Mouse (Mus musculus) midbrain, embryonic 14.5 days (tissue): Measurements from ENCODE around the gene Gm3629. TPM values are rescaled to one million over a fixed set of nuclear protein-coding genes. Genes with fewer than 3 reads are reported as not detected.
A peak's percentile ranks its signal among the peaks of the same experiment; 100 is the strongest.
"Not testable (repeated sequence)": the region's sequence is repeated elsewhere in the genome, so short reads cannot be mapped to it uniquely, and the experiment has no call there.

Experiments used
- ATAC-seq: fragments of 200-750 bp; cut with Nextera tagmentation; 2 replicates; pipeline ENCODE4 v1.8.0; 2017; ENCODE audit warnings: moderate number of reproducible peaks, moderate library complexity; ENCODE audit not compliant: low FRiP score, low TSS enrichment
- DNase-seq: peaks from one replicate; pipeline ENCODE4 v3.0.0-alpha.2; 2015
- H3K27ac ChIP-seq: fragments of 300-500 bp; sonication (generic); replicated peaks from 2 replicates; pipeline ENCODE4 v1.5.1; 2014; ENCODE audit warnings: mild to moderate bottlenecking, low read depth, low read length, moderate library complexity
- H3K27me3 ChIP-seq: fragments of 300-500 bp; sonication (generic); 2 replicates; pipeline ENCODE4 v1.6.1; 2014; ENCODE audit warnings: low read length, control low read depth, mixed read lengths; ENCODE audit not compliant: control insufficient read depth, insufficient read depth
- H3K36me3 ChIP-seq: fragments of 300-500 bp; sonication (generic); 2 replicates; pipeline ENCODE4 v1.6.1; 2014; ENCODE audit warnings: low read length, control low read depth; ENCODE audit not compliant: control insufficient read depth, insufficient read depth
- H3K4me1 ChIP-seq: fragments of 300-500 bp; sonication (generic); 2 replicates; pipeline ENCODE4 v1.6.1; 2014; ENCODE audit warnings: mild to moderate bottlenecking, antibody characterized with exemption, low read length, control low read depth; ENCODE audit not compliant: control insufficient read depth, insufficient read depth
- H3K4me2 ChIP-seq: fragments of 300-500 bp; sonication (generic); 2 replicates; pipeline ENCODE4 v1.6.1; 2014; ENCODE audit warnings: mild to moderate bottlenecking, low read length, moderate library complexity
- H3K4me3 ChIP-seq: fragments of 300-500 bp; sonication (generic); replicated peaks from 2 replicates; pipeline ENCODE4 v1.5.1; 2014; ENCODE audit warnings: low read depth, low read length
- H3K9ac ChIP-seq: fragments of 300-500 bp; sonication (generic); replicated peaks from 2 replicates; pipeline ENCODE4 v1.6.1; 2014; ENCODE audit warnings: mild to moderate bottlenecking, low read length, moderate library complexity
- H3K9me3 ChIP-seq: fragments of 300-500 bp; sonication (generic); 2 replicates; pipeline ENCODE4 v1.6.1; 2016; ENCODE audit warnings: low read length, control low read depth, mixed read lengths; ENCODE audit not compliant: control insufficient read depth
- WGBS: fragments of 180-500 bp; shearing (Covaris S2); extraction: QIAGEN DNeasy Blood & Tissue Kit; methylation state at CpG from one replicate; pipeline ENCODE4 v1.1.7; 2014; 5-methylcytosine and 5-hydroxymethylcytosine counted together
- polyA plus RNA-seq: library from polyadenylated mRNA; unstranded; fragments of >200 nt; fragmentation: Nextera tagmentation; extraction: Ambion mirVana; gene quantifications from 2 replicates; pipeline ENCODE4 v1.2.1, GENCODE M21; 2014

The Gm3629 gene
- 0.97 and 1.4 TPM in 2 replicates for polyA plus RNA-seq

- H3K36me3 ChIP-seq, ATAC-seq, H3K4me1 ChIP-seq, H3K9me3 ChIP-seq, H3K9ac ChIP-seq, H3K27ac ChIP-seq, H3K27me3 ChIP-seq, H3K4me3 ChIP-seq, H3K4me2 ChIP-seq, DNase-seq: not testable (repeated sequence)
- WGBS: 18% methylated on average over 1 of the region's 2 CpGs
These were observed at the start of gene Gm3629 for GRCm38 (mm10) chr14:6590513-6590912. Gm3629 (minus strand) TSS chr14:6590613.

- not testable (repeated sequence) for ATAC-seq, H3K27ac ChIP-seq
- 82% methylated on average over 1 of the region's 2 CpGs for WGBS
These were observed 31.9 kb upstream of the Gm3629 start, which contains the start of gene Gm3460 for GRCm38 (mm10) chr14:6622318-6622717. Gm3460 (minus strand) TSS chr14:6622418.

DNA sequence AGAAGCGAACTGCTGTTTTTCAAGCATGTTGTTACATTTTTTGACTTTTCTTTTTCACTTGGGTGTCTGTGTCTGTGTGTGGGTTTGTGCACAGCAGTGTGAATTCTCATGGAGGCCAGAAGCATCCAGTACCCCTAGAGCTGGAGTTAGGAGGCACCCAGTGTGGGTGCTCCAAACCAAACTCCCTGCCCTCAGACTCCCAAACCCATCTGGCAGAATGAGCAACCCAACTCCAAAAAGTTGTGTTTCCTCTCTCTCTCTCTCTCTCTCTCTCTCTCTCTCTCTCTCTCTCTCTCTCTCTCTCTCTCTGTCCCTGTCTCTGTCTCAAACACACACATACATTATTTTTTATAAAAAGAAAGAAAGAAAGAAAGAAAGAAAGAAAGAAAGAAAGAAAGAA lies 16.0 kb upstream of the Gm3629 start:
- ATAC-seq: not testable (repeated sequence)

More at GRCm38 (mm10) chr14:6622318-6622717, 31.9 kb upstream of the Gm3629 start, which contains the start of gene Gm3460:
- DNase-seq, H3K4me3 ChIP-seq, H3K27me3 ChIP-seq, H3K9me3 ChIP-seq, H3K4me1 ChIP-seq, H3K36me3 ChIP-seq, H3K9ac ChIP-seq, H3K4me2 ChIP-seq: not testable (repeated sequence)

DNA sequence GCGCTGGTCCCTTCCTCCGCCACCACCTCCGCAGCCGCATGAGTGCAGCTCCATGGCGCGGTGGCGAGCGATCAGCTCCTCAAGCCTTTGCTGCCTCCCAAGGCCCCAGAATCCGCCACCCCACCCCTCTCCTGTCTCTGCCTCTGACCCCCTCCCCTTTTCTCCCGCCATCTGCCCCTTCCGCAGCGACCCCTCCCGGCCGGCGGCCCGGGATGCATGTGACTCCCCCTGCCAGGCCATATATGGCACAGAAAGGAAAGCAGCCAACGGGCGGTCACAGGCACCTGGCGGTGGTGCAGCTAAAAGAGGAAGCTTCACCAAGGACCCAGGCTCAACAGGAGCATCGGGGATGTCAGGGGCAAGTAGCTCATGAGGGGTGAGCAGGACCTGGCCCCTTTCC lies 14.6 kb upstream of the Gm3629 start:
- H3K27ac ChIP-seq, ATAC-seq, H3K9ac ChIP-seq, H3K36me3 ChIP-seq, H3K27me3 ChIP-seq, H3K9me3 ChIP-seq, H3K4me1 ChIP-seq: not testable (repeated sequence)
- DNase-seq: peak; percentile 76
- H3K4me3 ChIP-seq: peak overlapping the region; percentile 36
- 2% methylated on average over 19 of the region's 20 CpGs for WGBS
- peak overlapping the region; percentile 61 for H3K4me2 ChIP-seq

More for the DNA sequence above, 16.0 kb upstream of the Gm3629 start:
- not testable (repeated sequence) for H3K27ac ChIP-seq, DNase-seq, H3K36me3 ChIP-seq, H3K27me3 ChIP-seq, H3K4me1 ChIP-seq, H3K4me2 ChIP-seq, H3K9me3 ChIP-seq, H3K9ac ChIP-seq, H3K4me3 ChIP-seq
- WGBS: no CpG with 5 or more reads among the region's 1 CpGs

GRCm38 (mm10) chr14:6604551-6604950 lies 14.1 kb upstream of the Gm3629 start:
- not testable (repeated sequence) for H3K9ac ChIP-seq, H3K9me3 ChIP-seq, ATAC-seq, H3K27ac ChIP-seq, H3K27me3 ChIP-seq, H3K36me3 ChIP-seq, H3K4me1 ChIP-seq
- WGBS: 11% methylated on average over 17 of the region's 20 CpGs
- DNase-seq: peak; percentile 3
- peak overlapping the region; percentile 61 for H3K4me2 ChIP-seq
- H3K4me3 ChIP-seq: peak overlapping the region; percentile 36

DNA sequence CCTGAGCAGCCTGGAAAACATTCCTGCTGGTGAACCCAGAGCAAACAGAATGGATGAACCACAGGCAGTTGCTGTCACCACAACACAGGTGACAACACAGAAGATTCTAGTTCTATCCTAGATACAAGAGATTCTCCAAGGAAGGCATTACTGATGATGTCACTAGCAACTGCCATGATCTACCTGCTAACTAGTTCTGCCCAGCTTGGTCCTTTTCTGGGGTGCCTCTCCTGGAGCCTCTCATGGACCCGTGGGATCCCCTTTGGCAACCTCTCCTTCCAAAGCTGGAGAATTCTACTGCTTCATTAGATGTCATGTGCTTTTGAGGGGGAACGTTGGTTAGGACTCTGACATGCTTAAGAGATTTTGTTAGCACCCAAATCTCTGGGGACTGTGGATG lies 53.2 kb downstream of the Gm3629 start, which contains the start of gene Gm8356:
Gene Gm8356 (minus strand): TSS at position 101 of the 400 bp plus-strand sequence.
- H3K9ac ChIP-seq, H3K36me3 ChIP-seq, ATAC-seq, H3K9me3 ChIP-seq, H3K4me1 ChIP-seq, H3K27me3 ChIP-seq, H3K4me2 ChIP-seq, H3K27ac ChIP-seq, H3K4me3 ChIP-seq, DNase-seq: not testable (repeated sequence)
- 88% methylated on average over 1 of the region's 2 CpGs for WGBS

Other genes starting within 250 kb of the Gm3629 start
- gene Gm3618, start 246.9 kb downstream of the Gm3629 start, polyA plus RNA-seq: not detected in 2 replicates
- gene Gm16440, start 200.3 kb downstream of the Gm3629 start, polyA plus RNA-seq: not detected in 2 replicates
- 7.2 and 10.7 TPM in 2 replicates for gene Gm3591, start 178.1 kb downstream of the Gm3629 start, polyA plus RNA-seq
- gene Gm3594, start 146.0 kb downstream of the Gm3629 start, polyA plus RNA-seq: not detected in 2 replicates
- not detected in 2 replicates for gene Gm8356, start 53.3 kb downstream of the Gm3629 start, polyA plus RNA-seq
- 0.43 TPM in 1 of 2 replicates, not detected in the other for gene Gm3460, start 31.8 kb upstream of the Gm3629 start, polyA plus RNA-seq
- not detected in 2 replicates for gene Gm10251, start 93.6 kb upstream of the Gm3629 start, polyA plus RNA-seq
- 0.18 TPM in 1 of 2 replicates, not detected in the other for gene Gm8050, start 129.6 kb upstream of the Gm3629 start, polyA plus RNA-seq
- 16.0 and 20.2 TPM in 2 replicates for gene Gm3636, start 151.7 kb upstream of the Gm3629 start, polyA plus RNA-seq
- gene Gm8362, start 183.8 kb upstream of the Gm3629 start, polyA plus RNA-seq: not detected in 2 replicates
- gene Gm3642, start 249.7 kb upstream of the Gm3629 start, polyA plus RNA-seq: not detected in 2 replicates